Mouse (Mus musculus): Measurements from ENCODE around the gene Mylk2.

- TF ChIP-seq CHD2 (IDR thresholded peaks at IDR 0.05; ENCODE audit: low read depth, low read length) (no peak), MAFK (IDR thresholded peaks at IDR 0.05; ENCODE audit: insufficient read depth, low read depth, low read length) (no peak)
Measured at GRCm38 (mm10) chr2:152861891-152862290, 49.3 kb upstream of the Mylk2 start.

Data from ES-E14 (cell line).